Mouse (Mus musculus) left cerebral cortex, adult 11 months (tissue): ENCODE measurements around the gene Hao2.

Source experiments
- DNase-seq: peaks from one replicate; pipeline ENCODE4 v3.0.0; 2022; ENCODE audit warnings: low spot score

Gene Hao2

DNA sequence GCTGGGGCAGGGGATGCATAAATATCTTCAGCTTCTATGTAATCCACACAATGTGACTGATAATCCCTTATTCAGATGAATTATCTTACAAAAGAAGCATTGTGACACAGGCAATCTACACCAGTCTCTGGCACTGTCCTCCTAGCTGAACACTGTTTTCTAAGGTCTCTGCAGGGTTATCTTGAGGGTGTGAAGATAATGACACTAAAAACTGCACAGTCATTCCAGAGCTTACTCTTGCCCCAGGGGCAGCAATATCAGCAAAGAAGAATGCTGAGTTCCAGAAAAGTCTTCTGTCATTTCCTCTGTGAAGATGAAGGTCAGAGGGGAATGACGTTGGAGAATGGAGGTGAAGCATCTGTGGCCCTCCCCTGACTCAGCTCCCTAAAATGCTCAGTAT is 36.1 kb downstream of the Hao2 start:
- DNase-seq = no peak

DNA sequence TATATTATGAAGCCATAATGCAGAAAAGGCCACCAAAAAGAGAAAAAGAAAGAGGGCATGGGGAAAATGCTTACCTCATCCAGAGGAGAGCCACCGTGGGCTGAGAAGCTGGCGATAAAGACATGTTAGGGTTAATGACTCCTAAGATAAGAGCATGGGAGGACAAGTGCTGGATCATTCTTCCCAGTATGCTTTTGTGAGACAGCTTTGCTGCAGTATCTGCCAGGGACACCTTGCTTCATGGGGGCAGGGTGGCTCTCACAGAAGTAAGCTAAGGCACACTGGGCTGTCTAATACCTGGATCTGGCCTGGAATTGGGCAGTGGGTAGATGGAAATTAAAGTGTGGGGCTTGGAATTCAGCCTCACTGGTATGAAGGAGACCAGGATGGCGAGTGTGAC is 37.9 kb downstream of the Hao2 start:
- DNase-seq = no peak

DNA sequence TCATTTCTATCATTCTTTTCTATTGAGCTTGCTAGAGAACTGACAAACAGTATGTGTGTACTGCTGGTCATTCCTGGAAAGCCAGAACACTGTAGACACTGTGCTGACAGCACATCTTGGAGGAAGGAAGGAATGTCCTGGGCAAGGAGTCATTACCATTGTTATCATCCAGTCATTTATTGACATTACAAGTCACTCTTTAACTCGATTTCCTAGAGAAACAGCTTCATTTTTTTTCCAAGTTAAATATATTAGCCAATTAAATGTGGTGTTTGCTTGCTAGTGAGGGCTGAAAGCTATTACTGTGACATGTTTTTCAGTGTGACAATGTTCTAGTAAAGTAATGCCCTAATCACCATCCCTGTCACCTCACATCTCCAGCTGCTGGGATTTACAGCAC is 39.4 kb downstream of the Hao2 start:
- DNase-seq = no peak

DNA sequence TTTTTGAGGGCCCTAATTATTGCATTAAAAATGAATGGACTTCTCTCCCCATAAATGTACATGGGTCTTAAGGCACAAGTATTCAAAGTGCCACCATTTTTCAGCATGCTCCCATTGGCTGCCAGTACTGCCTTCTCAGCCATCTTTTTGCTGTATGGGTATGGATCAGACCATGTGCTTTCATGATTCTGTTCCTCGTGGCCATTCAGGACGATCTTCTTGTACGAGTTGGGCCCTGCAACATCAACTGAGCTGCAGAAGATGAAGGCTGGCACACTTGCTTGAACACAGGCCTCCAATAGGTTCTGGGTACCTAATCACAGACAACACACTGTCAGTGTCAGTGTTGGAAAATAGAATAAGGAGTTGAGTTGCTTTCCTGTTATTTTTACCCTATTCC is 40.0 kb downstream of the Hao2 start:
- no peak for DNase-seq

DNA sequence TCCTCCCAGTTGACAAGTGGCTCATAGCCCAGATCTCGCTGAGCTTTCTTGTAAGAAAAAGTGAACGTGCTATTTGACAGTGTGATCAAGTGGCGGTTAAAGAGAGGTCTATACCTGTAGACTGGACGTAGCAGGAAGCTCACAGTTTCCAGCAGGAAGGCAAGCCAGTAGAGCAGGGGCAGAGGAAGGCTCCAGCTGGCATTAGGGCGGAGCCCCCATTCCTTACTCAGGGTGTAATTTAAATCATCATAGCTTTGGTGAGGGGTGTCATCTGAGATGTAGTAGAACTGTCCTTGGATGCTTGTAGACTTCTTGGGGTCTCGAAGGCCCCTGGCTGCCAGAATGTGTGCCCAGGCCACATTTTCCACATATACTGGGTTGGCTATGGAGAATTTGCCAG is 40.4 kb downstream of the Hao2 start:
- no peak for DNase-seq

DNA sequence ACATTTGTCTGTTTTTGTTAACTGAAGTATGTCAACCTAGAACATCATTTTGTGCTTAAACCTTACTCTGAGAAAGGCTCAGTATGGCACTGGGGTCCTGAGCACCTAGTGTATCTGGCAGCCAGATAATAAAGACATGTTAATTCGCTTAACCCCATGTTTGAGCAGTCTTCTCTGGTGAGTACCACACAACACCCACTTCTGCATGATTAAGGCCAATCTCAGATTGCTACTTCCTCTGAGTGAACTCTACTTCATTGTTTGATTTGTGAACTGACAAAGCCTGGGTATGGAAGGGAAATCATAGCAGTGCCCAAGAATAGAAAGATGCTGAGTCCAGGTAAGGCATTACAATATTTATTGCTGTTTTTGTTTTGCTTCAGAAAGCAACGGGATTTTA is 41.2 kb downstream of the Hao2 start:
- no peak for DNase-seq

DNA sequence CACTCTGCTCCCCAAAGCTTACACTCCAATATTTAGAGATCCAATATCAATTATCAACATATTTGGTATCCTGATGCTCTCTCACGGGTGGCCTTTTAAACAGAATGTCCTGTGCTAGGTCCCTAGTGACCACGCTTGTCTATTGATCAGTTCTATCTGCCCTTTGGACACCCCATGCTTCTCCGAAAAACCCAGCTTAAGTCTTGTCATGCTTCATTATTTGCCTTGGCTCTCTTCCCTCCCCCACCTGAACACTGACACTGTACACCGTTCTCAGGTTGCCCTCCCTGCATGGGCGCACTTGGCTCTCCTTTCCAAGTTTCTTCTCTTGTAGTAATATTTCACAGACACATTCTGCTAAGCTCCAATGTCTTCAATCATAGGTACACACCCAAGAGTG is 42.8 kb downstream of the Hao2 start:
- no peak for DNase-seq

DNA sequence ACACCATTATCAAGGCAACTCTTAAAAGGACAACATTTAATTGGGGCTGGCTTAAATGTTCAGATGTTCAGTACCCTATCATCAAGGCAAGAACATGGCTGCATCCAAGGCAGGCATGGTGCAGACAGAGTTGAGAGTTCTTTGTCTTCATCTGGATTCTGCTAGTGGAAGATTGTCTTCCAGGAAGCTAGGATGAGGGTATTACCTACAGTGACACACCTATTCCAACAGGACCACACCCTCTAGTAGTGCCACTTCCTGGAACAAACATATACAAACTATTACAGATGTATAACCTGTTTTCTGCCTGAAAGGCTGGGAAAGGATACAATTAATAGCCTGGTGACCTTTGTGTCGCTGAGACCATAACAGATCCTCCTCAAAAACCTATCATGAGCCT is 44.1 kb downstream of the Hao2 start:
- no peak for DNase-seq
